Mouse (Mus musculus): ENCODE measurements around the gene Blzf1. TPM values are rescaled to one million over a fixed set of nuclear protein-coding genes. Genes with fewer than 3 reads are reported as not detected.
A peak's percentile ranks its signal among the peaks of the same experiment; 100 is the strongest.

Gene Blzf1
- polyA plus RNA-seq, 1 experiment from 2014 or later = 29.2 TPM

GRCm38 (mm10) chr1:164320731-164321130, 13.4 kb upstream of the Blzf1 start:
- H3K9me3 ChIP-seq = no peaks in the 10 kb centered on the region
- H3K4me1 ChIP-seq = no peaks in the 10 kb centered on the region; the same call in 1 of the 2 replicates
- H3K27me3 ChIP-seq (replicated peaks) = no peaks in the 10 kb centered on the region
- WGBS = 89% methylated on average over 5 of the region's 5 CpGs
- H3K4me3 ChIP-seq = no peak overlapping the region
- no peak for ATAC-seq (ENCODE audit: low FRiP score, low read depth)
- no peak overlapping the region for H3K4me2 ChIP-seq (replicated peaks)
- H3K27ac ChIP-seq = no peak overlapping the region
- no peak overlapping the region for H3K9ac ChIP-seq
- H3K36me3 ChIP-seq = no peaks in the 10 kb centered on the region

DNA sequence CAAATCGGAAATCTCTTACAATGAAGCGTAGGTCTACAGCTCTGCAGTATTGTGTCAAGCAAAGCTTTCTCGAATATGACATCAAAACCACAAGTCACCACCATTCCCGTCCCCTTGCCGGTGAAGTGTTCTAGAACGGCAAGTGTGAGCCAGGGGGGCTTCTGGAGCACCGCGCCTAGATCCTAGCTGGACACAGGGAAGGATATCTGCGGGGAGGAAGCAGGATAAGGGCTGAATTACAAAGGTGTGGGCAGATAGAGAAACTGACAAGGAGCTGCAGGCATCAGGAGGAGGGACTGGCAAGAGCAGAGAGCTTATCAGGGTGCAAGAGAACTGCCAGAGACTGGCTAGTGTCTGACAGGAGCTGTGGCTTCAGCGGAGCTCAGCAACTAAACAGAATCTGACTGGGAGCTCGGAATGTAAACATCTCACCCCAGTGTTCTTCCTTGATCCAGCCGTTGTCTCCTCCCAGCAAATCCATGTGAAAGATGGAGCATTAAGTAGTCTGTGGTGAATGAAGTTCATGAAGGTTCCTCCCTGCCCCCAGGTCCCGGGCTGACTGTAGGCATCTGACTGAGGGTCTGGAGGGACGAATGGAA, 12.4 kb upstream of the Blzf1 start:
- Histone ChIP-seq H3K9me3 (no peaks in the 10 kb centered on the region), H3K27me3 (replicated peaks) (no peaks in the 10 kb centered on the region), H3K27ac (no peak overlapping the region), H3K4me3 (no peak overlapping the region), H3K36me3 (peaks cover 7% of the 10 kb centered on the region; the same call in 1 of the 2 replicates), H3K9ac (no peak overlapping the region), H3K4me2 (replicated peaks) (no peak overlapping the region), H3K4me1 (no peaks in the 10 kb centered on the region; the same call in 1 of the 2 replicates)
- ATAC-seq (ENCODE audit: low FRiP score, low read depth) = no peak
- WGBS = 84% methylated on average over 14 of the region's 14 CpGs

GRCm38 (mm10) chr1:164318474-164318873, 11.2 kb upstream of the Blzf1 start:
- no peaks in the 10 kb centered on the region for H3K27me3 ChIP-seq (replicated peaks)
- no peaks in the 10 kb centered on the region for H3K9me3 ChIP-seq
- no peak overlapping the region for H3K4me2 ChIP-seq (replicated peaks)
- no peak overlapping the region for H3K27ac ChIP-seq
- no peak for ATAC-seq (ENCODE audit: low FRiP score, low read depth)
- H3K4me3 ChIP-seq = no peak overlapping the region
- WGBS = 92% methylated on average over 5 of the region's 5 CpGs
- H3K36me3 ChIP-seq = peaks cover 17% of the 10 kb centered on the region; the same call in 1 of the 2 replicates
- no peak overlapping the region for H3K9ac ChIP-seq
- H3K4me1 ChIP-seq = no peaks in the 10 kb centered on the region; the same call in 1 of the 2 replicates

GRCm38 (mm10) chr1:164317261-164317660, 10.0 kb upstream of the Blzf1 start:
- no peak overlapping the region for H3K4me3 ChIP-seq
- ATAC-seq (ENCODE audit: low FRiP score, low read depth) = no peak
- no peaks in the 10 kb centered on the region for H3K27me3 ChIP-seq (replicated peaks)
- no peaks in the 10 kb centered on the region for H3K9me3 ChIP-seq
- no peak overlapping the region for H3K9ac ChIP-seq
- H3K4me1 ChIP-seq = no peaks in the 10 kb centered on the region; the same call in 1 of the 2 replicates
- 87% methylated on average over 9 of the region's 9 CpGs for WGBS
- H3K4me2 ChIP-seq (replicated peaks) = no peak overlapping the region
- H3K36me3 ChIP-seq = peaks cover 21% of the 10 kb centered on the region; the same call in 1 of the 2 replicates
- no peak overlapping the region for H3K27ac ChIP-seq

DNA sequence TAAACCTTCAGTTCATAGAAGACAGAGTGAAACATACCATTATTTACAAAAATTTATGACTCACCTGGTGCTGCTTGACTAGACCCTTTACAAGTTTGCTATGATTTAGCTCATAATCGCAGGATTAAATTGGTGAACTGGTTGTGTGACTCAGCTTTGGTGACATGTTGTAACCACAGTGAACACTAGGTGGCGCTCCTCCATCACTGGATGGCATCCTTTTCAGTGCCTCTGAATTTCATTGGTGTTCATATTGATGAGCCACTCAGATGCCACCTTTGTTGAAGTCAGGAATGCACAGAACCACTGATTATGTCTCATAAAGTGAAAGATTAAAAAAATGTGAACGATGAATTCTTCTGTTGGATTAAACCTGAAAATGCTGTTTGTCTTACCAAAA, 9.4 kb upstream of the Blzf1 start:
- peak; percentile 46; the same call in 1 of the 2 replicates for ATAC-seq (ENCODE audit: low FRiP score, low read depth)
- WGBS = 41% methylated on average over 3 of the region's 3 CpGs
- H3K4me2 ChIP-seq (replicated peaks) = no peak overlapping the region
- H3K9ac ChIP-seq = no peak overlapping the region
- H3K9me3 ChIP-seq = no peaks in the 10 kb centered on the region
- no peak overlapping the region for H3K27ac ChIP-seq
- no peaks in the 10 kb centered on the region; the same call in 1 of the 2 replicates for H3K4me1 ChIP-seq
- no peaks in the 10 kb centered on the region for H3K27me3 ChIP-seq (replicated peaks)
- no peak overlapping the region for H3K4me3 ChIP-seq
- H3K36me3 ChIP-seq = peaks cover 21% of the 10 kb centered on the region; the same call in 1 of the 2 replicates

GRCm38 (mm10) chr1:164315266-164315665, 8.0 kb upstream of the Blzf1 start:
- Histone ChIP-seq H3K4me1 (no peaks in the 10 kb centered on the region), H3K27me3 (replicated peaks) (no peaks in the 10 kb centered on the region), H3K9me3 (no peaks in the 10 kb centered on the region), H3K9ac (no peak overlapping the region), H3K27ac (no peak overlapping the region), H3K4me2 (replicated peaks) (no peak overlapping the region), H3K36me3 (peaks cover 21% of the 10 kb centered on the region; the same call in 1 of the 2 replicates), H3K4me3 (no peak overlapping the region)
- WGBS = 74% methylated on average over 8 of the region's 8 CpGs
- ATAC-seq (ENCODE audit: low FRiP score, low read depth) = no peak

DNA sequence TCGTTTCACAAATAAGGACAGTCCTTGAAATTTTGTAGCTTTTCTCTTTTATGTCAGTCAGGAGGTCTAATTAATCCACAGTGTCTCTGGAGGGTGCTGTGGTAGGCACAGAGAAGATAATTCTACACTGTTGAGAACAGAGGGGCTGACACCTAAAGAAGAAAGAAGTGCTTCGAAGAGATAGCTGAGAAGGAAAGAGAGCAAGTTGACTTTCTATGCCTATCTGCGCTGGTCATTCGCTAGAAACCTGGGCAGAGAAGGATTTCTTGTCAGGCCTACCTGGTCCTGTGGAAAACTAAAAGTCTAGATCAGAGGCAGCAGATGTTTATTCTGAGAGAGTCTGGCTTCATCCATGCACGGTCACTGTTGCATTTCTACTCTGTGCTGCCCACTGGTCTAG, 6.8 kb upstream of the Blzf1 start:
- Histone ChIP-seq H3K36me3 (peaks cover 21% of the 10 kb centered on the region; the same call in 1 of the 2 replicates), H3K4me1 (0 out of 2 replicates have a peak, but pooled peaks cover 1% of the 10 kb centered on the region), H3K4me2 (replicated peaks) (no peak overlapping the region), H3K9ac (no peak overlapping the region), H3K27ac (no peak overlapping the region), H3K9me3 (no peaks in the 10 kb centered on the region), H3K4me3 (no peak overlapping the region), H3K27me3 (replicated peaks) (no peaks in the 10 kb centered on the region)
- no peak for ATAC-seq (ENCODE audit: low FRiP score, low read depth)
- 93% methylated on average over 5 of the region's 5 CpGs for WGBS

GRCm38 (mm10) chr1:164307922-164308321, 633 bp upstream of the Blzf1 start:
- H3K36me3 ChIP-seq = peaks cover 3% of the 10 kb centered on the region; the same call in 1 of the 2 replicates
- 14% methylated on average over 10 of the region's 10 CpGs for WGBS
- peaks cover 12% of the 10 kb centered on the region for H3K4me1 ChIP-seq
- no peaks in the 10 kb centered on the region for H3K27me3 ChIP-seq (replicated peaks)
- peak overlapping the region; percentile 75 for H3K4me2 ChIP-seq (replicated peaks)
- peak; percentile 39 for ATAC-seq (ENCODE audit: low FRiP score, low read depth)
- peak overlapping the region; percentile 58 for H3K9ac ChIP-seq
- H3K9me3 ChIP-seq = no peaks in the 10 kb centered on the region
- H3K27ac ChIP-seq = no peak overlapping the region
- peak overlapping the region; percentile 56 for H3K4me3 ChIP-seq

GRCm38 (mm10) chr1:164303821-164304220, 3.5 kb downstream of the Blzf1 start, which contains the start of gene Nme7:
TSS of gene Nme7 (plus strand) at chr1:164304121.
- no peak for ATAC-seq (ENCODE audit: low FRiP score, low read depth)

GRCm38 (mm10) chr1:164301949-164302348, 5.3 kb downstream of the Blzf1 start:
- no peak for ATAC-seq (ENCODE audit: low FRiP score, low read depth)
- H3K36me3 ChIP-seq = peaks cover 46% of the 10 kb centered on the region
- WGBS = 94% methylated on average over 4 of the region's 4 CpGs

More at GRCm38 (mm10) chr1:164303821-164304220, 3.5 kb downstream of the Blzf1 start, which contains the start of gene Nme7:
- H3K4me2 ChIP-seq (replicated peaks) = no peak within 1 kb of the TSS
- H3K27me3 ChIP-seq (replicated peaks) = no peaks in the 10 kb centered on the region
- H3K4me1 ChIP-seq = peaks cover 8% of the 10 kb centered on the region
- H3K9me3 ChIP-seq = no peaks in the 10 kb centered on the region
- WGBS = 87% methylated on average over 5 of the region's 5 CpGs
- H3K36me3 ChIP-seq = peaks cover 32% of the 10 kb centered on the region
- H3K9ac ChIP-seq = no peak within 1 kb of the TSS
- H3K27ac ChIP-seq = no peak within 1 kb of the TSS
- H3K4me3 ChIP-seq = no peak within 1 kb of the TSS

GRCm38 (mm10) chr1:164296473-164296872, 10.8 kb downstream of the Blzf1 start:
- H3K27me3 ChIP-seq (replicated peaks) = no peaks in the 10 kb centered on the region
- H3K4me1 ChIP-seq = no peaks in the 10 kb centered on the region
- H3K36me3 ChIP-seq = peaks cover 69% of the 10 kb centered on the region
- WGBS = 98% methylated on average over 4 of the region's 5 CpGs
- no peak for ATAC-seq (ENCODE audit: low FRiP score, low read depth)
- H3K4me3 ChIP-seq = no peak overlapping the region
- H3K4me2 ChIP-seq (replicated peaks) = no peak overlapping the region
- H3K9ac ChIP-seq = no peak overlapping the region
- H3K27ac ChIP-seq = no peak overlapping the region
- no peaks in the 10 kb centered on the region for H3K9me3 ChIP-seq

More at GRCm38 (mm10) chr1:164301949-164302348, 5.3 kb downstream of the Blzf1 start:
- Histone ChIP-seq H3K27ac (no peak overlapping the region), H3K4me2 (replicated peaks) (no peak overlapping the region), H3K9me3 (no peaks in the 10 kb centered on the region), H3K4me1 (no peaks in the 10 kb centered on the region; the same call in 1 of the 2 replicates), H3K4me3 (no peak overlapping the region), H3K27me3 (replicated peaks) (no peaks in the 10 kb centered on the region), H3K9ac (no peak overlapping the region)

- Histone ChIP-seq H3K9ac (no peak overlapping the region), H3K9me3 (no peaks in the 10 kb centered on the region), H3K27me3 (replicated peaks) (no peaks in the 10 kb centered on the region), H3K4me3 (no peak overlapping the region), H3K36me3 (peaks cover 63% of the 10 kb centered on the region), H3K4me1 (no peaks in the 10 kb centered on the region), H3K27ac (no peak overlapping the region), H3K4me2 (replicated peaks) (no peak overlapping the region)
- WGBS = 96% methylated on average over 6 of the region's 6 CpGs
- no peak for ATAC-seq (ENCODE audit: low FRiP score, low read depth)
Measured at GRCm38 (mm10) chr1:164294071-164294470, 13.2 kb downstream of the Blzf1 start.

DNA sequence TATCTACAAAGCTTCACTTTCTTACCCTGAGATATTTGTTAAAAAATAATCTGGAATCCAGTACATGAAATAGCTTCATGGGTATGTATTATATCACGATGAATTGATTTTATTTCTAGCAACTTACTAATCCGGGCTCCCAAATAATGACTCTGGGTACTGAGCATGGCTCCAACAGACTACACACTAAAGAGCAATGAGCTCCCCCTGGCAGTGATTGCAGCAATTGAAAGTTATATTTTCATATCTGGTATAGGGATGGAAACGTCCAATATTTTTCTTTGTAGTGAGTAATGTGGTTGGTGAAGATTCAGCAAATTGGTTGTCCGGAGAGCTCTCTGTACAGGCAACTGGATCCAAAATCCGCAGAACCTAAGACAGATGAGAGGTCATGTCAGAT, 15.2 kb downstream of the Blzf1 start:
- no peak overlapping the region for H3K27ac ChIP-seq
- H3K4me3 ChIP-seq = no peak overlapping the region
- H3K36me3 ChIP-seq = peaks cover 47% of the 10 kb centered on the region
- no peak for ATAC-seq (ENCODE audit: low FRiP score, low read depth)
- no peak overlapping the region for H3K9ac ChIP-seq
- WGBS = 96% methylated on average over 5 of the region's 5 CpGs
- no peaks in the 10 kb centered on the region for H3K27me3 ChIP-seq (replicated peaks)
- no peak overlapping the region for H3K4me2 ChIP-seq (replicated peaks)
- H3K9me3 ChIP-seq = no peaks in the 10 kb centered on the region
- no peaks in the 10 kb centered on the region for H3K4me1 ChIP-seq
